Mouse (Mus musculus): Measurements from ENCODE around the gene Klf16.
A peak's percentile ranks its signal among the peaks of the same experiment; 100 is the strongest.

DNA sequence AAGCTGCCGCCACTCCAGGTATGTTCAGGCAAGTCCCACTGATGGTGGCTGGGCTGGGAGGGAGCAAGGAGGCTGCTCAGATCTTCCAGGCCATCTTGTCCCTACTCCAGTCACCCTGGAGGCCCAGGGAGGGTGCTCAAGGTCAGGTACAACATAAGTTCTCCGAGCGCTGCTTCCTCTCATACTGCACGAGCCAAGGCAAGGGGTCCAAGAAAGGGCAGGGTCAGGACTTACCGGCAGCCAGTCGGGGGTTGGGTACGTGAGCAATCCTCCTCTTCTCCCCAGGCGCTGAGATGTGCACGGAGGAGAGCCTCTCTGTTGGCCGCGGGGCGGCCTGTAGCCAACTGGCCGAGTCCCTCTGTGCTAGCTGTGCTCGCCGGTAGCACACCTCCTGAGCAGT is 29.6 kb downstream of the Klf16 start:
- no peak for TF ChIP-seq CTCF (IDR thresholded peaks at IDR 0.05; ENCODE audit: control insufficient read depth, insufficient read depth, insufficient replicate concordance, low read depth, low read length)
- 0 out of 2 replicates have a peak, but pooled peaks have one; percentile 0 for TF ChIP-seq POLR2A (IDR thresholded peaks at IDR 0.05; ENCODE audit: control insufficient read depth, low read depth, low read length)

All from testis, adult 2 months (tissue).